10 mouse cellular contexts compared by ENCODE assay signal in the genomic region with DNA sequence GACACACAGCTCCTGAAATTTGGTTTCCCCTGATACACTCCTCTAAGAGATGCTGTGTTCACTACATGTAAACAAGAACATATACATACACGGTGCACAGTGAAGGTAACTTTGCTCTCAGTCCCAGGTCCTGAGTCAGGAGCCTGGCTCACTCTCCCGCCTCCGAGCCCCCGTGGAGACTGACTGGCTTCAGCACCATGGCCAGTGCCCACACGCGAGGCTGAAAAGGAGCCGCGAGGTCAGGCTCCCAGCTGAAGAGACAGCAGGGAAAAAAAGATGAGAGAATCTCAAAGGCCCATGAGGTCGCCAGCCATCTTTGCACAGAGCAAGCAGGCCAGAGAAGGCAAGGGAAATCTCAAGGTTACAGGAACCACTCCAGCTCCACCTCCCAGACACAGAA. TPM values are rescaled to one million over a fixed set of nuclear protein-coding genes. Genes with fewer than 3 reads are reported as not detected.
A peak's percentile ranks its signal among the peaks of the same experiment; 100 is the strongest.
DNase-seq lines count a peak whose midpoint lies in the region; ATAC-seq and TF ChIP-seq lines count a peak whose summit lies in the region.
"Had no signal": no experiment of that assay in that cellular context is flagged by ENCODE, and none has a peak within 500 bp of the region (broad histone marks: within the 10 kb centered on the region; RNA-seq: fewer than 3 reads in every experiment).

No protein-coding gene starts in this region.

- no peak overlapping the region for H3K4me2 ChIP-seq in hindbrain, embryonic 12.5 days (replicated peaks)

- H3K9me3 ChIP-seq in hindbrain, embryonic 10.5 days: no peaks in the 10 kb centered on the region
- H3K9me3 ChIP-seq in hindbrain, embryonic 12.5 days (replicated peaks): no peaks in the 10 kb centered on the region

- H3K27me3 ChIP-seq in hindbrain, embryonic 10.5 days (ENCODE audit: insufficient read depth, poor library complexity, severe bottlenecking): peaks cover 28% of the 10 kb centered on the region
- peaks cover 11% of the 10 kb centered on the region for H3K27me3 ChIP-seq in hindbrain, embryonic 12.5 days

- H3K4me3 ChIP-seq in hindbrain, embryonic 10.5 days: no peak overlapping the region
- H3K4me3 ChIP-seq in hindbrain, embryonic 12.5 days: no peak overlapping the region
- H3K4me3 ChIP-seq in left cerebral cortex, adult 2 months: no peak overlapping the region

- intact Hi-C loops in left cerebral cortex, adult 2 months (cut with DNase I): no loop called here

- 6% methylated on average over 9 of the region's 9 CpGs for WGBS in hindbrain, embryonic 10.5 days
- WGBS in hindbrain, embryonic 12.5 days: 6% methylated on average over 9 of the region's 9 CpGs

- H3K4me1 ChIP-seq in hindbrain, embryonic 10.5 days (replicated peaks): peaks cover 7% of the 10 kb centered on the region; the same call in 1 of the 2 replicates
- peaks cover 8% of the 10 kb centered on the region; the same call in 1 of the 2 replicates for H3K4me1 ChIP-seq in hindbrain, embryonic 12.5 days

- H3K27ac ChIP-seq in hindbrain, embryonic 10.5 days: no peak overlapping the region
- no peak overlapping the region for H3K27ac ChIP-seq in hindbrain, embryonic 12.5 days
- no peak overlapping the region for H3K27ac ChIP-seq in left cerebral cortex, adult 2 months

- no peaks in the 10 kb centered on the region for H3K36me3 ChIP-seq in hindbrain, embryonic 10.5 days
- no peaks in the 10 kb centered on the region for H3K36me3 ChIP-seq in hindbrain, embryonic 12.5 days

- H3K9ac ChIP-seq in hindbrain, embryonic 12.5 days: no peak overlapping the region

- ATAC-seq in hindbrain, embryonic 12.5 days (ENCODE audit: low FRiP score): no peak

- TF ChIP-seq CTCF in left cerebral cortex, adult 2 months (IDR thresholded peaks at IDR 0.05): no peak

- DNase-seq in hindbrain, embryonic 10.5 days (ENCODE audit: low spot score): peak; percentile 57
- DNase-seq in 416B (ENCODE audit: low read depth): peak; percentile 13
- peak; percentile 83 for DNase-seq in adrenal gland, postnatal 10 days
- DNase-seq in kidney, postnatal 4 days: peak; percentile 87 to 89
- DNase-seq in left cerebral cortex, adult 2 months (ENCODE audit: extremely low spot score in 1 of 2, low spot score in 2 of 2): no peak
- no peak for DNase-seq in right cerebral cortex, postnatal 14 days
- no peak for DNase-seq in cerebellum, adult 9-11 months

RNA-seq across cellular contexts. Expression of a gene that starts 22.7 kb away (rescaled TPM):
- 0.25 TPM in 1 of 2 replicates, not detected in the other for polyA plus RNA-seq in hindbrain, embryonic 10.5 days (2016; fragmentation: Nextera tagmentation; extraction: Ambion mirVana)
- polyA plus RNA-seq in hindbrain, embryonic 12.5 days (2016; fragmentation: Nextera tagmentation; extraction: Ambion mirVana): 0.75 and 1.0 TPM in 2 replicates
- not detected for total RNA-seq in adrenal gland, postnatal 10 days (2021)
- total RNA-seq in left cerebral cortex, adult 2 months (2021): under 1 TPM in 1 of 2 experiments, not detected in 1; 0.70 TPM
- total RNA-seq: ES-E14; liver, adult 2 months had no signal
- polyA plus RNA-seq: liver, adult 2 months had no signal

RNA-seq across cellular contexts. Expression of a gene that starts 23.3 kb away (rescaled TPM):
- polyA plus RNA-seq in hindbrain, embryonic 10.5 days (2016; fragmentation: Nextera tagmentation; extraction: Ambion mirVana): 5.2 and 12.9 TPM in 2 replicates
- 24.2 and 24.4 TPM in 2 replicates for polyA plus RNA-seq in hindbrain, embryonic 12.5 days (2016; fragmentation: Nextera tagmentation; extraction: Ambion mirVana)
- total RNA-seq in adrenal gland, postnatal 10 days (2021): under 1 TPM; 0.24 to 0.27 TPM
- total RNA-seq in left cerebral cortex, adult 2 months (2021): 10 to 100 TPM; 16.9 to 18.8 TPM
- total RNA-seq: liver, adult 2 months had no signal
- polyA plus RNA-seq: liver, adult 2 months had no signal

Comparison
In these comparisons a context has a peak if more than half of its experiments do, and no peak if none do; other contexts are left out.
1. DNase-seq: peak in hindbrain, embryonic 10.5 days (single experiment), 416B (single experiment), adrenal gland, postnatal 10 days (single experiment) and kidney, postnatal 4 days (2 of 2); none in left cerebral cortex, adult 2 months (0 of 2), right cerebral cortex, postnatal 14 days (single experiment) and cerebellum, adult 9-11 months (single experiment).
2. RNA of a gene that starts 23.3 kb away (total RNA-seq): 16.9 to 18.8 TPM in left cerebral cortex, adult 2 months; 0.24 to 0.27 TPM in adrenal gland, postnatal 10 days; every median in the first group is over 10 times any median in the second.